Mouse (Mus musculus) embryonic facial prominence, embryonic 10.5 days (tissue): ENCODE results near the gene Fmo5. TPM values are rescaled to one million over a fixed set of nuclear protein-coding genes. Genes with fewer than 3 reads are reported as not detected.

Source experiments
- DNase-seq: peaks from one replicate; pipeline ENCODE4 v3.0.0-alpha.2; 2017; ENCODE audit warnings: low spot score
- H3K27ac ChIP-seq: fragments of 300-500 bp; sonication (generic); replicated peaks from 2 replicates; pipeline ENCODE4 v1.5.1; 2016; ENCODE audit warnings: mild to moderate bottlenecking
- H3K27me3 ChIP-seq: fragments of 300-500 bp; sonication (generic); replicated peaks from 2 replicates; pipeline ENCODE4 v1.6.1; 2016; ENCODE audit warnings: low read depth, mild to moderate bottlenecking; ENCODE audit not compliant: poor library complexity, severe bottlenecking
- H3K36me3 ChIP-seq: fragments of 300-500 bp; sonication (generic); replicated peaks from 2 replicates; pipeline ENCODE4 v1.6.1; 2016; ENCODE audit warnings: mild to moderate bottlenecking, moderate library complexity
- H3K4me1 ChIP-seq: fragments of 300-500 bp; sonication (generic); 2 replicates; pipeline ENCODE4 v1.6.1; 2016
- H3K4me3 ChIP-seq: fragments of 300-500 bp; sonication (generic); 2 replicates; pipeline ENCODE4 v1.5.1; 2016; ENCODE audit warnings: mild to moderate bottlenecking, moderate library complexity
- H3K9me3 ChIP-seq: fragments of 300-500 bp; sonication (generic); 2 replicates; pipeline ENCODE4 v1.6.1; 2016; ENCODE audit warnings: mild to moderate bottlenecking
- WGBS: fragments of 180-500 bp; shearing (Covaris S2); methylation state at CpG from one replicate; pipeline ENCODE4 v1.1.7; 2016; 5-methylcytosine and 5-hydroxymethylcytosine counted together
- polyA plus RNA-seq: library from polyadenylated mRNA; unstranded; fragments of >200 nt; fragmentation: Nextera tagmentation; extraction: Ambion mirVana; gene quantifications from 2 replicates; pipeline ENCODE4 v1.2.1, GENCODE M21; 2016

Gene Fmo5
- polyA plus RNA-seq, 1 experiment from 2014 or later: 0.62 TPM

DNA sequence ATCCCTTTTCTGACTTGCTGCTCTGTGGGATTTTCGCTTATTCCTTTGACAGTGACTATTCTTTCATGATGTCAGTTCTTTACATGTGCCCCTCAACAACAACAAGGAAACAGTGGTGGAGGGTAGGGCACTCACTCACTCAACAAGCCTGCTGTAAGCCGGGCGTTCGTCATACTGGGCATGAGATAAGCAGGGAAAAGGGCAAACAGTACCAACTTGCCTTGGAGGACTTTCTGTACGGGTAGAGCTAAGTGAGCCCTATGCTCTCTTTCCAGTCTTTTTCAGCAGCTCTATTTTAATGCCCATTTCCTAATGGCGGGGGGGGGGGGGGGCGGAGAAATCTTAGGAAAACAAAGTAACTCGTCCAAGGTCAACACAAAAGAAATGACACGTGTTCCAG lies 13.4 kb downstream of the Fmo5 start:
- no peak overlapping the region for H3K4me3 ChIP-seq
- no peak overlapping the region for H3K27ac ChIP-seq
- no peaks in the 10 kb centered on the region for H3K36me3 ChIP-seq
- no peaks in the 10 kb centered on the region for H3K9me3 ChIP-seq
- no peaks in the 10 kb centered on the region for H3K4me1 ChIP-seq
- no peak for DNase-seq
- H3K27me3 ChIP-seq: no peaks in the 10 kb centered on the region
- WGBS: 88% methylated on average over 9 of the region's 9 CpGs

DNA sequence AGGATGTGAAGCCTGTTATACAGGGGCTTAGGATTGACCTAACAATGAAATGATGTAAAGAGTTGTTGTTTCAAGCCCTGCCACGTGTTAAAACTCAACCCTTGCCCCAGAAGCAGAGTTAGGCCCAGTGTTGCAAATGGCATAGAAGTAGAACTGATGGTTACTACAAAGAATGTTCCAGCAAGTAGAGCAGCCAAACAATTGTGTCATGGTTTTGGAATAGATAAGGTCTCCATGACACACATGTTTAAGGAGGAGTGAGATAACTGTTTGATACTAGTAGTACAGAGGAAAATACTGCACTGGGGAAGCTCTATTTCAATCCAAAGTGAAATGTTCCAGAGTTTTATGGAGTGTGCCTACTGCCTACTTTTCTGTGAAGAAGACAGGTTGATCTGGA lies 19.9 kb downstream of the Fmo5 start:
- WGBS: 41% methylated on average over 1 of the region's 1 CpGs
- H3K27ac ChIP-seq: no peak overlapping the region
- H3K36me3 ChIP-seq: no peaks in the 10 kb centered on the region
- H3K4me3 ChIP-seq: no peak overlapping the region
- no peak for DNase-seq
- H3K4me1 ChIP-seq: no peaks in the 10 kb centered on the region
- H3K9me3 ChIP-seq: no peaks in the 10 kb centered on the region
- H3K27me3 ChIP-seq: no peaks in the 10 kb centered on the region

DNA sequence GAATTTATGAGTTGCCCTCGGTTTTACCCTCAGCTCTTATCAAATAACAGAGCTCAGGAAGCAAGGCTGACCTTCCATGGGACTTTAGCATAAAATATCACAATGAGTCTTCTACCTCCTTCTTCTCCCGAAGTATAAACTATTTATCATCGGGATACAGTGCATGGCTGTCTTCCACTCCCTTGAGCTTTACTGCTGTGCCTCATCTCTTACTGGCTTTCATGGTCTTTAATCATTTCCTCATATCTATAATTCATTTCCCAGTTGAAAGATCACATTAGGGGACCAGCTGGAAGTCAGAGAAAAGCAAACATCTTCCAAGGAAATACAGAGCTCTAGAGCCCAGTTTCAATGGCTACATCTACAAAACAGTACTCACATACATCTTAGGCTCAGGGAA lies 20.4 kb downstream of the Fmo5 start:
- WGBS: 86% methylated on average over 3 of the region's 3 CpGs

GRCm38 (mm10) chr3:97649469-97649868 lies 20.9 kb downstream of the Fmo5 start:
- 84% methylated on average over 6 of the region's 6 CpGs for WGBS
- H3K36me3 ChIP-seq: no peaks in the 10 kb centered on the region

More for the DNA sequence above, 20.4 kb downstream of the Fmo5 start:
- DNase-seq: no peak
- Histone ChIP-seq H3K27me3 (no peaks in the 10 kb centered on the region), H3K27ac (no peak overlapping the region), H3K9me3 (no peaks in the 10 kb centered on the region), H3K4me1 (no peaks in the 10 kb centered on the region), H3K4me3 (no peak overlapping the region), H3K36me3 (no peaks in the 10 kb centered on the region)

DNA sequence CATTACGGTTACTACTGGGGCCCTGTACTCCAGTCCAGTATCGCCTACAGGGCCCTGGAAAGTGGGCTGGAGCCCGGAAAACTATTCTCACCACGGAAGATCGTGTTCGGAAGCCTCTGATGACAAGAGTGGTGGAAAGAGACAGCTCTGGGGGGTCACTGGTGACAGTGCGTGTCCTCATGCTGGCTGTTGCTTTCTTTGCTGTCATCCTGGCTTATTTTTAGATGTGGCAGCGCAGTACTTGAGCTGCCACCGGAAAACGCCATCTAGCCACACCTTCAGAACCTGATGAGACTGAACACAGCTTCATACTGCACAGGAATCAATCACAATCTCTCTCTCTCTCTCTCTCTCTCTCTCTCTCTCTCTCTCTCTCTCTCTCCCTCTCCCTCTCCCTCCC lies 23.0 kb downstream of the Fmo5 start:
- H3K4me1 ChIP-seq: no peaks in the 10 kb centered on the region
- no peaks in the 10 kb centered on the region for H3K36me3 ChIP-seq
- 86% methylated on average over 10 of the region's 10 CpGs for WGBS
- no peaks in the 10 kb centered on the region for H3K9me3 ChIP-seq
- H3K4me3 ChIP-seq: no peak overlapping the region
- no peak overlapping the region for H3K27ac ChIP-seq
- no peaks in the 10 kb centered on the region for H3K27me3 ChIP-seq
- DNase-seq: no peak

More at GRCm38 (mm10) chr3:97649469-97649868, 20.9 kb downstream of the Fmo5 start:
- no peak overlapping the region for H3K27ac ChIP-seq
- H3K27me3 ChIP-seq: no peaks in the 10 kb centered on the region
- no peaks in the 10 kb centered on the region for H3K4me1 ChIP-seq
- no peak for DNase-seq
- H3K4me3 ChIP-seq: no peak overlapping the region
- no peaks in the 10 kb centered on the region for H3K9me3 ChIP-seq

GRCm38 (mm10) chr3:97653781-97654180 lies 25.2 kb downstream of the Fmo5 start:
- Histone ChIP-seq H3K9me3 (no peaks in the 10 kb centered on the region), H3K4me3 (no peak overlapping the region), H3K36me3 (no peaks in the 10 kb centered on the region), H3K27ac (no peak overlapping the region), H3K27me3 (no peaks in the 10 kb centered on the region), H3K4me1 (peaks cover 6% of the 10 kb centered on the region)
- 92% methylated on average over 5 of the region's 5 CpGs for WGBS
- no peak for DNase-seq

- peak; percentile 21 for DNase-seq
- H3K9me3 ChIP-seq: no peaks in the 10 kb centered on the region
- no peaks in the 10 kb centered on the region for H3K27me3 ChIP-seq
- H3K27ac ChIP-seq: no peak overlapping the region
- H3K4me3 ChIP-seq: no peak overlapping the region
- 80% methylated on average over 8 of the region's 8 CpGs for WGBS
- no peaks in the 10 kb centered on the region for H3K36me3 ChIP-seq
- peaks cover 17% of the 10 kb centered on the region for H3K4me1 ChIP-seq
Measured at GRCm38 (mm10) chr3:97654901-97655300, 26.3 kb downstream of the Fmo5 start.

DNA sequence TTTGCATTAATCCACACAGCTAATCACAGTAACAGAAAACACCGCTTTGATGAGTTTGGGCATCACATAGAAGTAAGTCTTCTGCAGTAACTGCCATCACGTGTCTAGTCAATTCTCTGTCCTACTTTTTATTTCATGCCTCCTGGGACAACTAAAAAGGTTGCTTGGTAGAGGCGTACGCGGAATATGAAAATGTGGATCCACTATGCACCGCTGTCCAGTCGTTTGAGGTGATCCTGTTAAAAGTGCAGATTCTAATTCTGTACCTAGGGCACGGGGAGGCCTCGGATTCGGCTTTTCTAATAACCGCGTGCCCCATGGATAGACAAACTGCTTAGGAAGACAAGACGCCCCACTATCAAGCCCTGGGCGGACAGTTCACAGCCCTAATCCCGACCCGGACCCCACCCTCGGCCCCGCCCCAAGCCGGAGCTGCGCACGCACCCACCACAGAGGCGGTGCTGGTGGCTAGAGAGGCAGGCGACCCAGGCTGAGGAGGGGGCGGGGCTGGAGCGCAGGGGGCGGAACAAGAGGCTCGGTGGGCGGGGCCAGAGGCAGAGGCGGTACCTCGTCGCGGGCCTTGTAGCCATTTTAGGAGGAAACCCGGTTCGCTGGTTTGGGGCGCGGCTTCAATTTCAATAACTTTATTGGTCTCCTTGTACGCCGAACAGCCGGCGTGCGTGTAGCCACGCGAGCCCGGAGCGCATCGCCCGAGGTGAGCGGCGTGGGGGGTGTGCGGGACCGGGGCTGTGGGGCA lies 29.2 kb downstream of the Fmo5 start, which contains the start of gene Prkab2:
Gene Prkab2, plus strand, starts transcription at position 539 of the 757 bp plus-strand sequence.
- H3K27me3 ChIP-seq: no peaks in the 10 kb centered on the region
- WGBS: 3% methylated on average over 51 of the region's 51 CpGs

GRCm38 (mm10) chr3:97658426-97659193 lies 30.0 kb downstream of the Fmo5 start:
- Histone ChIP-seq H3K27me3 (no peaks in the 10 kb centered on the region), H3K36me3 (peaks cover 14% of the 10 kb centered on the region), H3K4me3 (peak overlapping the region; percentile 87), H3K27ac (peak overlapping the region; percentile 91), H3K9me3 (no peaks in the 10 kb centered on the region), H3K4me1 (peaks cover 19% of the 10 kb centered on the region)
- DNase-seq: no peak
- 1% methylated on average over 50 of the region's 50 CpGs for WGBS

More for the DNA sequence above, 29.2 kb downstream of the Fmo5 start, which contains the start of gene Prkab2:
- Histone ChIP-seq H3K27ac (peak within 1 kb of the TSS; percentile 91), H3K36me3 (peaks cover 8% of the 10 kb centered on the region), H3K4me3 (peak within 1 kb of the TSS; percentile 87), H3K9me3 (no peaks in the 10 kb centered on the region), H3K4me1 (peaks cover 19% of the 10 kb centered on the region)
- DNase-seq: peak; percentile 100

DNA sequence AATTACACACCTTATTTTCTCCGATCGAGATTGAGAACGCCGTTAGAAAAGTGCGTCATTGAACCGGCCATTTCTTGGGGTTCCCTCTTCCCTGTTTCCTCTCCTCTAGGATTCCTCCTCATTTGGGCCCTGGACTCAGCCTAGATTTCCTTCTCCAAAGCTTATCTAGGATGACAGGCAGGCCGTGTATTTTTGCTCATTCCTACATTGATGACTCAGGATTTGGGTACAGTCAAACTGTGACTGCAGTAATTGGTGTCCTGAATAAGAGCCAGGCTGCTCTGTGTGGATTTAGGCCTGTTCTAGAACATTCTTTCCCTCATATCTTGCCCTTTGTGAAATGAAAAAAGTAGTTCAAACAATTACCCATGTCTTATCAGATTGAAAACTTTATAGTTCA lies 31.1 kb downstream of the Fmo5 start:
- Histone ChIP-seq H3K9me3 (no peaks in the 10 kb centered on the region), H3K27ac (no peak overlapping the region), H3K36me3 (peaks cover 26% of the 10 kb centered on the region), H3K4me1 (peaks cover 19% of the 10 kb centered on the region), H3K4me3 (peak overlapping the region; percentile 87; the same call in 1 of the 2 replicates), H3K27me3 (no peaks in the 10 kb centered on the region)
- WGBS: 93% methylated on average over 7 of the region's 7 CpGs
- no peak for DNase-seq

- peaks cover 32% of the 10 kb centered on the region for H3K36me3 ChIP-seq
- H3K9me3 ChIP-seq: no peaks in the 10 kb centered on the region
- WGBS: 76% methylated on average over 8 of the region's 8 CpGs
- no peaks in the 10 kb centered on the region for H3K27me3 ChIP-seq
- no peak for DNase-seq
- peaks cover 19% of the 10 kb centered on the region for H3K4me1 ChIP-seq
- H3K4me3 ChIP-seq: no peak overlapping the region
- no peak overlapping the region for H3K27ac ChIP-seq
Measured at GRCm38 (mm10) chr3:97661206-97661605, 32.6 kb downstream of the Fmo5 start.

DNA sequence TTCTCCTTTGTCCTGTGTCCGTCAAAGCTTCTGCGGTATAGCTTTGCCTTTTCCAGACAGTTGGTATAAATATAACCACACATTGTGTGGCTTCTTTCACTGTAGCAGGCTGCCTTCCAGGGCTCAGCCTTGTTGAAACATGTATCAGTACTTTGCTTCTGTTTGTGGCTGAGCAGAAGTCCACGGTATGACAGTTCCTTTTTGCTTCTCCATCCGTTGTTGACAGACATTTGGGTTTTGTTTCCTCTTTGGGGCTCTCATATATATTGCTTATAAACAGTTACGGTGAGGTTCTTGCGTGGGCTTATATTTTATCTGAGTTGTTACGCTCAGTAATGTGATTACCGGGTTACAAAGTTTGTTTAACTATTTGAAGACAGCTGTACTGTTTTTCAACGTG lies 36.9 kb downstream of the Fmo5 start:
- no peak overlapping the region for H3K4me3 ChIP-seq
- H3K36me3 ChIP-seq: peaks cover 71% of the 10 kb centered on the region
- no peak overlapping the region for H3K27ac ChIP-seq
- H3K9me3 ChIP-seq: no peaks in the 10 kb centered on the region
- no peak for DNase-seq
- 88% methylated on average over 9 of the region's 9 CpGs for WGBS
- no peaks in the 10 kb centered on the region for H3K27me3 ChIP-seq
- H3K4me1 ChIP-seq: 0 out of 2 replicates have a peak, but pooled peaks cover 4% of the 10 kb centered on the region
